Mouse (Mus musculus): ENCODE results near the gene Mapt. TPM values are rescaled to one million over a fixed set of nuclear protein-coding genes. Genes with fewer than 3 reads are reported as not detected.

Gene Mapt
- polyA plus RNA-seq, 1 experiment from 2014 or later, result 0.85 TPM

- Histone ChIP-seq H3K27ac (replicated peaks in 1 of 2; ENCODE audit: control insufficient read depth in 1 of 2, insufficient read depth in 1 of 2, low read depth in 2 of 2, low read length in 2 of 2) (no peak overlapping the region), H3K36me3 (ENCODE audit: control insufficient read depth, insufficient read depth, low read length) (no peaks in the 10 kb centered on the region), H3K4me1 (ENCODE audit: control insufficient read depth in 2 of 2, insufficient read depth in 2 of 2, low read length in 2 of 2) (no peaks in the 10 kb centered on the region), H3K9me3 (ENCODE audit: control insufficient read depth, low read length) (no peaks in the 10 kb centered on the region), H3K4me2 (ENCODE audit: low read length) (no peak overlapping the region), H3K9ac (ENCODE audit: low read length) (no peak overlapping the region), H3K27me3 (ENCODE audit: control insufficient read depth, insufficient read depth, low read length) (no peaks in the 10 kb centered on the region), H3K4me3 (ENCODE audit: control insufficient read depth in 1 of 2, insufficient read depth in 1 of 2, low read depth in 1 of 2, low read length in 2 of 2) (no peak overlapping the region)
- 68% methylated on average over 6 of the region's 6 CpGs for WGBS
- no peak for ATAC-seq (ENCODE audit: insufficient number of reproducible peaks, insufficient read depth, low FRiP score, low read depth)
Measured at GRCm38 (mm10) chr11:104247141-104247717, 16.0 kb downstream of the Mapt start.

DNA sequence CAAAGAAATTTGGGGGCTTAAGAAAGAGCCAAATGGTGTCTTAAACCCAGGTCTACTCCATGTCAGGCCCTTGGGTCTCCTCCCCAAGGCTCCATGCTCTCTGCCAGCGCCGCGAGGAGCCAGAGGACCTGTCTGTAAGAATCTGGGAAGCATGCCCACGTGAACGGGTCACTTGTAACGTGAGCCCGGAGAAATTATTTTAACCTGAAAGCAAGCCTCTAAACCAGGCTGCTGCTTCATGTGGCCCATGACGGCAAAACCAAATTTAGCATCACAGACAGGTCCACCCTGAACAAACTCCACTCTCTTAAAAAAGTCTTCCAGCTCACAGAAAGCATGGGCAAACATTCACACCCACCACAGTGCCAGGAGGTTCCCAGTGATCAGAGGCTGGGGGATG lies 18.2 kb downstream of the Mapt start:
- H3K4me2 ChIP-seq (ENCODE audit: low read length), result no peak overlapping the region
- no peaks in the 10 kb centered on the region for H3K36me3 ChIP-seq (ENCODE audit: control insufficient read depth, insufficient read depth, low read length)
- no peak for ATAC-seq (ENCODE audit: insufficient number of reproducible peaks, insufficient read depth, low FRiP score, low read depth)
- H3K4me1 ChIP-seq (ENCODE audit: control insufficient read depth in 2 of 2, insufficient read depth in 2 of 2, low read length in 2 of 2), result no peaks in the 10 kb centered on the region
- H3K9me3 ChIP-seq (ENCODE audit: control insufficient read depth, low read length), result no peaks in the 10 kb centered on the region
- H3K4me3 ChIP-seq (ENCODE audit: control insufficient read depth in 1 of 2, insufficient read depth in 1 of 2, low read depth in 1 of 2, low read length in 2 of 2), result no peak overlapping the region
- H3K9ac ChIP-seq (ENCODE audit: low read length), result no peak overlapping the region
- H3K27ac ChIP-seq (replicated peaks in 1 of 2; ENCODE audit: control insufficient read depth in 1 of 2, insufficient read depth in 1 of 2, low read depth in 2 of 2, low read length in 2 of 2), result no peak overlapping the region
- no peaks in the 10 kb centered on the region for H3K27me3 ChIP-seq (ENCODE audit: control insufficient read depth, insufficient read depth, low read length)
- WGBS, result 42% methylated on average over 8 of the region's 8 CpGs

DNA sequence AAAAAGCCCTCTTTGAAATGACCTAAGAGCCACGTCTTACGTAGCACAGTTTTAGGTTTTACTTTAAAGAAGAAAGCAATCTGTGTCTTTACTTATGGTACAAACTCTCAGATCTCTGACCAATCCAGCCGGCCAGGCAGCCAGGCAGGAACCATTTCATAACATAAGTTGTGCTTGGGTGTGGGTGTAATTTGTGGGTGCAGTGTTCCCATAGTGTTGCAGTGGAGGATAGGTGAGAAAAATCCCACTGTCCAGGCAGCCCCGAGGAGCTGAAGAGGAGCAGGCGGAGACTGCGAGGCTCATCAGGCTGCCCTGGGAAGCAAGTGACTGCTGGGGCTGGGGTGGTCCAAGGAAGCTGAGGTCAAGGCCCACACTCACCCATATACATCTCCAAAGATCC lies 19.9 kb downstream of the Mapt start:
- 79% methylated on average over 6 of the region's 6 CpGs for WGBS
- H3K4me2 ChIP-seq (ENCODE audit: low read length), result no peak overlapping the region
- no peaks in the 10 kb centered on the region for H3K4me1 ChIP-seq (ENCODE audit: control insufficient read depth in 2 of 2, insufficient read depth in 2 of 2, low read length in 2 of 2)
- H3K9ac ChIP-seq (ENCODE audit: low read length), result no peak overlapping the region
- no peaks in the 10 kb centered on the region for H3K27me3 ChIP-seq (ENCODE audit: control insufficient read depth, insufficient read depth, low read length)
- no peaks in the 10 kb centered on the region for H3K9me3 ChIP-seq (ENCODE audit: control insufficient read depth, low read length)
- H3K36me3 ChIP-seq (ENCODE audit: control insufficient read depth, insufficient read depth, low read length), result no peaks in the 10 kb centered on the region
- H3K27ac ChIP-seq (replicated peaks in 1 of 2; ENCODE audit: control insufficient read depth in 1 of 2, insufficient read depth in 1 of 2, low read depth in 2 of 2, low read length in 2 of 2), result no peak overlapping the region
- H3K4me3 ChIP-seq (ENCODE audit: control insufficient read depth in 1 of 2, insufficient read depth in 1 of 2, low read depth in 1 of 2, low read length in 2 of 2), result no peak overlapping the region
- no peak for ATAC-seq (ENCODE audit: insufficient number of reproducible peaks, insufficient read depth, low FRiP score, low read depth)

DNA sequence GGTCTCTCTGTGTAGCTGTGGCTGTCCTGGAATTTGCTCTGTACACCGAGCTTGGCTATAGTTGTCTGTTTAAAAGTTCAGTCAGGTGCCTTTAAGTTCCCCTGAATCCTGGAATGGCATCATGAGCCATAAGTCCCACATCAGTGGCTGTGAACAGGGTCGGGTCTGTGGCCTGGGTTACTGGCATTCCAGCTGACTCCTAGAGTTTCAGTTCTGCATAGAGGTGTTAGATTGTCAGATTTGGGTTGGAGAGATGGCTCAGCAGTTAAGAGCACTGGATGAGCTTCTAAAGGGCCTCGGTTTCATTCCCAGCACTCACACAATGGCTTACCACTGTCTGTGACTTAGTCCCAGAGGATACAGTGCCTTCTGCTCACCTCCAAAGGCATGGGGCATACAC lies 20.9 kb downstream of the Mapt start:
- H3K27me3 ChIP-seq (ENCODE audit: control insufficient read depth, insufficient read depth, low read length), result no peaks in the 10 kb centered on the region
- H3K9ac ChIP-seq (ENCODE audit: low read length), result no peak overlapping the region
- H3K27ac ChIP-seq (replicated peaks in 1 of 2; ENCODE audit: control insufficient read depth in 1 of 2, insufficient read depth in 1 of 2, low read depth in 2 of 2, low read length in 2 of 2), result no peak overlapping the region
- ATAC-seq (ENCODE audit: insufficient number of reproducible peaks, insufficient read depth, low FRiP score, low read depth), result no peak
- H3K4me3 ChIP-seq (ENCODE audit: control insufficient read depth in 1 of 2, insufficient read depth in 1 of 2, low read depth in 1 of 2, low read length in 2 of 2), result no peak overlapping the region
- no peaks in the 10 kb centered on the region for H3K36me3 ChIP-seq (ENCODE audit: control insufficient read depth, insufficient read depth, low read length)
- no peaks in the 10 kb centered on the region for H3K4me1 ChIP-seq (ENCODE audit: control insufficient read depth in 2 of 2, insufficient read depth in 2 of 2, low read length in 2 of 2)
- H3K4me2 ChIP-seq (ENCODE audit: low read length), result no peak overlapping the region
- no peaks in the 10 kb centered on the region for H3K9me3 ChIP-seq (ENCODE audit: control insufficient read depth, low read length)
- WGBS, result 73% methylated on average over 3 of the region's 3 CpGs

DNA sequence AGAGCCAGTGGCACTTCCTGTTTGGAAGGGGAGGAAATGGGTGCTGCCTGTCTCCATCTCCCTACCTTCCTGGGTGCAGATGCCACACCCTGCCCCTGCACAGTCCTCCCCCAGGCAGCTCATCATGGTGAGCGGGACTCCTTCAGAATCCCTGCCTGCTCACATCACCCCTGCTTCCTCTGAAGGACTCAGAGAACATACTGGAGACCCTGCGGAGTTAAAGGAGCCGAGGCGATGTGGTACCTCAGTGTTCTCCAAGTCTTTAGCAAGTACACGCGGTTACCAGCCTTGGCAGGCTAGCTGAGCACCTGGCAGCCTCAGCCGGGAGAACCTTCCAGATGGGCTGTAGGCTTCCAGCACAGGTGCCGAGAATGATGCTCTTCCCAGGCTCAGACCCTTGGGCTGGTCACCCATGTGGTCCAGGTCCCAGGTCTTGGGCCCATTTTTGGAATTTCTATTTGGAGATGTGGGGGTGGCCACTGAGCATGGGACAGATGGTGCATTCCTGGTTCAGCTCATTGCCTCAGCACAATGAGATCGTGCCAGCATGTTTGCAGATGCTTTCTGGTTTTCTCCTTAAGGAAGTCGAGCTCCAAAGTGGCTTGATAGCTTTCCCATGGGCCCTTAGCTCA lies 23.3 kb downstream of the Mapt start:
- Histone ChIP-seq H3K27ac (replicated peaks in 1 of 2; ENCODE audit: control insufficient read depth in 1 of 2, insufficient read depth in 1 of 2, low read depth in 2 of 2, low read length in 2 of 2) (no peak overlapping the region), H3K27me3 (ENCODE audit: control insufficient read depth, insufficient read depth, low read length) (no peaks in the 10 kb centered on the region), H3K4me1 (ENCODE audit: control insufficient read depth in 2 of 2, insufficient read depth in 2 of 2, low read length in 2 of 2) (no peaks in the 10 kb centered on the region), H3K36me3 (ENCODE audit: control insufficient read depth, insufficient read depth, low read length) (no peaks in the 10 kb centered on the region), H3K9me3 (ENCODE audit: control insufficient read depth, low read length) (no peaks in the 10 kb centered on the region), H3K9ac (ENCODE audit: low read length) (no peak overlapping the region), H3K4me3 (ENCODE audit: control insufficient read depth in 1 of 2, insufficient read depth in 1 of 2, low read depth in 1 of 2, low read length in 2 of 2) (no peak overlapping the region), H3K4me2 (ENCODE audit: low read length) (no peak overlapping the region)
- ATAC-seq (ENCODE audit: insufficient number of reproducible peaks, insufficient read depth, low FRiP score, low read depth), result no peak
- 78% methylated on average over 10 of the region's 10 CpGs for WGBS

- Histone ChIP-seq H3K4me3 (ENCODE audit: control insufficient read depth in 1 of 2, insufficient read depth in 1 of 2, low read depth in 1 of 2, low read length in 2 of 2) (no peak overlapping the region), H3K4me1 (ENCODE audit: control insufficient read depth in 2 of 2, insufficient read depth in 2 of 2, low read length in 2 of 2) (no peaks in the 10 kb centered on the region), H3K4me2 (ENCODE audit: low read length) (no peak overlapping the region), H3K27me3 (ENCODE audit: control insufficient read depth, insufficient read depth, low read length) (no peaks in the 10 kb centered on the region), H3K27ac (replicated peaks in 1 of 2; ENCODE audit: control insufficient read depth in 1 of 2, insufficient read depth in 1 of 2, low read depth in 2 of 2, low read length in 2 of 2) (no peak overlapping the region), H3K9me3 (ENCODE audit: control insufficient read depth, low read length) (no peaks in the 10 kb centered on the region), H3K9ac (ENCODE audit: low read length) (no peak overlapping the region), H3K36me3 (ENCODE audit: control insufficient read depth, insufficient read depth, low read length) (no peaks in the 10 kb centered on the region)
- no peak for ATAC-seq (ENCODE audit: insufficient number of reproducible peaks, insufficient read depth, low FRiP score, low read depth)
- WGBS, result 84% methylated on average over 2 of the region's 2 CpGs
Measured at GRCm38 (mm10) chr11:104256179-104256578, 25.0 kb downstream of the Mapt start.

DNA sequence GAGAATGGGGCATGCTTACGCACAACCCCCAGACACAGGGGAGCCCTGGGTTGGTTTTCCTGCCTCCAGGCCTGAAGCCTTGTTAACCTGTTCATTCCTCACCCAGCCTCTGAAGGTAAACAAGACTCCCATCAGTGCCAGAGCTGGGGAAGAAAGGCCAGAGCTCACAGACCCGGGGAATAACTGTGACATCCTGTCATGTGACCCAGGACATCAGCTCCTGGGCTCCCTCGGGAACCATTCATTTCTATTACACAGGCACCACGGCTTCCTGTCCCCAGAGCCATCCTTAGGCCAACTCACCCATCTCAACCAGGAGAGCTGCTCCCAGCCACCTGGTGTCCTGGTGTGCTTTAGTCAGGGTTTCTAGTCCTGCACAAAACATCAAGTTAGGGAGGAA lies 27.8 kb downstream of the Mapt start:
- Histone ChIP-seq H3K9me3 (ENCODE audit: control insufficient read depth, low read length) (no peaks in the 10 kb centered on the region), H3K4me2 (ENCODE audit: low read length) (no peak overlapping the region), H3K27me3 (ENCODE audit: control insufficient read depth, insufficient read depth, low read length) (no peaks in the 10 kb centered on the region), H3K27ac (replicated peaks in 1 of 2; ENCODE audit: control insufficient read depth in 1 of 2, insufficient read depth in 1 of 2, low read depth in 2 of 2, low read length in 2 of 2) (no peak overlapping the region), H3K9ac (ENCODE audit: low read length) (no peak overlapping the region), H3K36me3 (ENCODE audit: control insufficient read depth, insufficient read depth, low read length) (no peaks in the 10 kb centered on the region), H3K4me1 (ENCODE audit: control insufficient read depth in 2 of 2, insufficient read depth in 2 of 2, low read length in 2 of 2) (no peaks in the 10 kb centered on the region), H3K4me3 (ENCODE audit: control insufficient read depth in 1 of 2, insufficient read depth in 1 of 2, low read depth in 1 of 2, low read length in 2 of 2) (no peak overlapping the region)
- 51% methylated on average over 4 of the region's 4 CpGs for WGBS
- ATAC-seq (ENCODE audit: insufficient number of reproducible peaks, insufficient read depth, low FRiP score, low read depth), result no peak

- ATAC-seq (ENCODE audit: insufficient number of reproducible peaks, insufficient read depth, low FRiP score, low read depth), result no peak
- H3K4me2 ChIP-seq (ENCODE audit: low read length), result no peak overlapping the region
- H3K36me3 ChIP-seq (ENCODE audit: control insufficient read depth, insufficient read depth, low read length), result no peaks in the 10 kb centered on the region
- 68% methylated on average over 6 of the region's 6 CpGs for WGBS
- H3K4me3 ChIP-seq (ENCODE audit: control insufficient read depth in 1 of 2, insufficient read depth in 1 of 2, low read depth in 1 of 2, low read length in 2 of 2), result no peak overlapping the region
- 0 out of 4 replicates have a peak, but pooled peaks cover 0 to 2% of the 10 kb centered on the region in 2 experiments for H3K4me1 ChIP-seq (ENCODE audit: control insufficient read depth in 2 of 2, insufficient read depth in 2 of 2, low read length in 2 of 2)
- no peaks in the 10 kb centered on the region for H3K27me3 ChIP-seq (ENCODE audit: control insufficient read depth, insufficient read depth, low read length)
- H3K27ac ChIP-seq (replicated peaks in 1 of 2; ENCODE audit: control insufficient read depth in 1 of 2, insufficient read depth in 1 of 2, low read depth in 2 of 2, low read length in 2 of 2), result no peak overlapping the region
- no peaks in the 10 kb centered on the region for H3K9me3 ChIP-seq (ENCODE audit: control insufficient read depth, low read length)
- no peak overlapping the region for H3K9ac ChIP-seq (ENCODE audit: low read length)
Measured at GRCm38 (mm10) chr11:104264683-104265082, 33.5 kb downstream of the Mapt start.

All from heart, embryonic 14.5 days (tissue).